Mouse (Mus musculus) erythroblast, embryonic 14.5 days (primary cell): ENCODE data around the gene Gm17555. TPM values are rescaled to one million over a fixed set of nuclear protein-coding genes. Genes with fewer than 3 reads are reported as not detected.
A peak's percentile ranks its signal among the peaks of the same experiment; 100 is the strongest.
"Not testable (repeated sequence)": the region's sequence is repeated elsewhere in the genome, so short reads cannot be mapped to it uniquely, and the experiment has no call there.

Source experiments
- H3K27me3 ChIP-seq: 2 replicates; pipeline ENCODE4 v1.6.1; 2012; ENCODE audit warnings: inconsistent platforms; ENCODE audit not compliant: control insufficient read depth
- H3K36me3 ChIP-seq: 2 replicates; pipeline ENCODE4 v1.6.1; 2012; ENCODE audit warnings: mild to moderate bottlenecking, inconsistent platforms; ENCODE audit not compliant: control insufficient read depth
- H3K4me1 ChIP-seq: 2 replicates; pipeline ENCODE4 v1.6.1; 2012; ENCODE audit warnings: inconsistent platforms; ENCODE audit not compliant: control insufficient read depth
- H3K4me3 ChIP-seq: replicated peaks from 2 replicates; pipeline ENCODE3; 2012; ENCODE audit warnings: moderate library complexity, mild to moderate bottlenecking, inconsistent platforms
- H3K9me3 ChIP-seq: 2 replicates; pipeline ENCODE4 v1.6.1; 2012; ENCODE audit warnings: low read length, inconsistent platforms, mixed read lengths; ENCODE audit not compliant: control insufficient read depth
- GATA1 ChIP-seq: IDR thresholded peaks from 2 replicates; pipeline ENCODE4 v1.6.1; 2012; ENCODE audit warnings: low read length, inconsistent platforms, mixed read lengths
- TAL1 ChIP-seq: IDR thresholded peaks from 3 replicates; pipeline ENCODE4 v1.6.1; 2012; ENCODE audit warnings: low read length, inconsistent platforms, mixed read lengths
- polyA plus RNA-seq: library from polyadenylated mRNA; stranded (reverse); fragments of >175 nt; gene quantifications from 2 replicates; pipeline ENCODE4 v1.2.3, GENCODE M21; 2012

Gm17555 gene
- not detected in 2 replicates for polyA plus RNA-seq

- not testable (repeated sequence) for H3K9me3 ChIP-seq, H3K4me1 ChIP-seq, H3K36me3 ChIP-seq, H3K27me3 ChIP-seq, H3K4me3 ChIP-seq
Observed at GRCm38 (mm10) chr2:126214800-126215199, at the start of gene Gm17555. TSS of gene Gm17555 (plus strand) at chr2:126215100.

- peaks cover 7% of the 10 kb centered on the region for H3K9me3 ChIP-seq
- H3K4me1 ChIP-seq: peaks cover 45% of the 10 kb centered on the region
- H3K4me3 ChIP-seq: peak overlapping the region; percentile 16
- H3K27me3 ChIP-seq: no peaks in the 10 kb centered on the region
- peak; percentile 80 for TF ChIP-seq TAL1
- TF ChIP-seq GATA1: peak; percentile 91
- H3K36me3 ChIP-seq: peaks cover 78% of the 10 kb centered on the region
Observed at GRCm38 (mm10) chr2:126165277-126166018, 49.5 kb upstream of the Gm17555 start.

- Histone ChIP-seq H3K9me3 (peaks cover 4% of the 10 kb centered on the region), H3K27me3 (no peaks in the 10 kb centered on the region), H3K4me3 (peak overlapping the region; percentile 40), H3K4me1 (peaks cover 46% of the 10 kb centered on the region), H3K36me3 (peaks cover 73% of the 10 kb centered on the region)
- TF ChIP-seq TAL1 (no peak), GATA1 (no peak)
Observed at GRCm38 (mm10) chr2:126166335-126166734, 48.6 kb upstream of the Gm17555 start.

- no peaks in the 10 kb centered on the region for H3K27me3 ChIP-seq
- H3K9me3 ChIP-seq: peaks cover 4% of the 10 kb centered on the region
- peaks cover 49% of the 10 kb centered on the region for H3K4me1 ChIP-seq
- H3K36me3 ChIP-seq: peaks cover 66% of the 10 kb centered on the region
- H3K4me3 ChIP-seq: peak overlapping the region; percentile 40
- TF ChIP-seq TAL1 (no peak), GATA1 (no peak)
Observed at GRCm38 (mm10) chr2:126166848-126167617, 47.9 kb upstream of the Gm17555 start.

GRCm38 (mm10) chr2:126171427-126171826 lies 43.5 kb upstream of the Gm17555 start:
- H3K9me3 ChIP-seq: no peaks in the 10 kb centered on the region
- H3K36me3 ChIP-seq: peaks cover 26% of the 10 kb centered on the region
- H3K4me3 ChIP-seq: no peak overlapping the region
- no peak for TF ChIP-seq TAL1
- TF ChIP-seq GATA1: no peak
- peaks cover 18% of the 10 kb centered on the region for H3K4me1 ChIP-seq
- H3K27me3 ChIP-seq: no peaks in the 10 kb centered on the region

GRCm38 (mm10) chr2:126191306-126191705 lies 23.6 kb upstream of the Gm17555 start:
- Histone ChIP-seq H3K36me3 (no peaks in the 10 kb centered on the region), H3K4me3 (no peak overlapping the region), H3K27me3 (no peaks in the 10 kb centered on the region), H3K4me1 (peaks cover 5% of the 10 kb centered on the region), H3K9me3 (no peaks in the 10 kb centered on the region)
- TF ChIP-seq GATA1: no peak
- no peak for TF ChIP-seq TAL1

- H3K4me1 ChIP-seq: peaks cover 5% of the 10 kb centered on the region
- no peak for TF ChIP-seq GATA1
- no peak for TF ChIP-seq TAL1
- no peak overlapping the region for H3K4me3 ChIP-seq
- no peaks in the 10 kb centered on the region for H3K9me3 ChIP-seq
- no peaks in the 10 kb centered on the region for H3K36me3 ChIP-seq
- no peaks in the 10 kb centered on the region for H3K27me3 ChIP-seq
Observed at GRCm38 (mm10) chr2:126192129-126192528, 22.8 kb upstream of the Gm17555 start.

- Histone ChIP-seq H3K9me3 (no peaks in the 10 kb centered on the region), H3K27me3 (no peaks in the 10 kb centered on the region), H3K4me1 (peaks cover 5% of the 10 kb centered on the region), H3K36me3 (no peaks in the 10 kb centered on the region), H3K4me3 (no peak overlapping the region)
- TF ChIP-seq GATA1: no peak
- no peak for TF ChIP-seq TAL1
Observed at GRCm38 (mm10) chr2:126195631-126196356, 19.1 kb upstream of the Gm17555 start.

GRCm38 (mm10) chr2:126198971-126199370 lies 15.9 kb upstream of the Gm17555 start:
- Histone ChIP-seq H3K4me1 (no peaks in the 10 kb centered on the region), H3K27me3 (no peaks in the 10 kb centered on the region), H3K4me3 (no peak overlapping the region), H3K9me3 (no peaks in the 10 kb centered on the region), H3K36me3 (no peaks in the 10 kb centered on the region)
- TF ChIP-seq GATA1 (no peak), TAL1 (no peak)
